Mouse (Mus musculus) heart, adult 10 weeks (tissue): ENCODE results near the gene Fgfbp1. TPM values are rescaled to one million over a fixed set of nuclear protein-coding genes. Genes with fewer than 3 reads are reported as not detected.

Experiments used
- polyA plus RNA-seq: library from polyadenylated mRNA; stranded (reverse); fragments of 350-450 nt; fragmentation: Illumina TruSeq; extraction: RNeasy Lipid Tissue Mini Kit (QIAGEN cat#74804); gene quantifications from one replicate; pipeline ENCODE4 v1.2.3, GENCODE M21; 2014; ENCODE audit warnings: low read depth, low replicate concordance

Gene Fgfbp1
- not detected for polyA plus RNA-seq

GRCm38 (mm10) chr5:43981620-43982019 is at the start of gene Fgfbp1:
TSS of gene Fgfbp1 (minus strand) at chr5:43981779.

Other genes starting within 250 kb of the Fgfbp1 start
- gene Bst1, start 162.9 kb downstream of the Fgfbp1 start, polyA plus RNA-seq: 2.2 TPM
- 43.9 TPM for gene Fbxl5, start 160.1 kb downstream of the Fgfbp1 start, polyA plus RNA-seq
- gene Cd38, start 113.2 kb downstream of the Fgfbp1 start, polyA plus RNA-seq: 10.3 TPM
- gene Gm7879, start 68.6 kb downstream of the Fgfbp1 start, polyA plus RNA-seq: not detected
- gene Prom1, start 120.3 kb upstream of the Fgfbp1 start, polyA plus RNA-seq: 0.89 TPM
- 32.0 TPM for gene Tapt1, start 244.8 kb upstream of the Fgfbp1 start, polyA plus RNA-seq